Mouse (Mus musculus) adrenal gland, postnatal 14 days (tissue): ENCODE measurements around the gene Xpr1. TPM values are rescaled to one million over a fixed set of nuclear protein-coding genes. Genes with fewer than 3 reads are reported as not detected.
"Not testable (repeated sequence)": the region's sequence is repeated elsewhere in the genome, so short reads cannot be mapped to it uniquely, and the experiment has no call there.

Experiments
- DNase-seq: peaks from one replicate; pipeline ENCODE4 v3.0.0; 2021; ENCODE audit warnings: mixed read lengths
- total RNA-seq: library from RNA; stranded (reverse); gene quantifications from 2 replicates; pipeline ENCODE4 v1.2.3, GENCODE M21; 2021

The Xpr1 gene
- total RNA-seq, 1 experiment from 2014 or later, result 40.9 TPM

DNA sequence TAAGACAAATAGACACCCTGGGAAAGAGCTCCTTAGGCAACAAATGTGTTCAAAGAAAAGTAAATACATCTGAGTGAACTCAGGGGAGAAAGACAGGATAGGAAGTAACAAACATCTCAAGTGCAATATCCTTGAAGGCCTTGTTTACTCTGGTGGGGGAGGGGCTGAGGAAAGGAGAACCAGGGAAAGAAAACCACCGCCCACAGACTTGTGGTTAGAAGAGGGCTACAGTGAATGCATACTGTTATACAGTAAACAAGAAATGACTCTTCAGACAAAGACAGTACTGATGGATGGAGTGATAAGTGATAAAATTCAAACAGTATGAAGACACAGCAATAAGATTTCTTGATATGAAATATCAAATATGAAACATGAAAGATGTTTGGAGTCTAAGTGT is 95.0 kb downstream of the Xpr1 start:
- no peak for DNase-seq

DNA sequence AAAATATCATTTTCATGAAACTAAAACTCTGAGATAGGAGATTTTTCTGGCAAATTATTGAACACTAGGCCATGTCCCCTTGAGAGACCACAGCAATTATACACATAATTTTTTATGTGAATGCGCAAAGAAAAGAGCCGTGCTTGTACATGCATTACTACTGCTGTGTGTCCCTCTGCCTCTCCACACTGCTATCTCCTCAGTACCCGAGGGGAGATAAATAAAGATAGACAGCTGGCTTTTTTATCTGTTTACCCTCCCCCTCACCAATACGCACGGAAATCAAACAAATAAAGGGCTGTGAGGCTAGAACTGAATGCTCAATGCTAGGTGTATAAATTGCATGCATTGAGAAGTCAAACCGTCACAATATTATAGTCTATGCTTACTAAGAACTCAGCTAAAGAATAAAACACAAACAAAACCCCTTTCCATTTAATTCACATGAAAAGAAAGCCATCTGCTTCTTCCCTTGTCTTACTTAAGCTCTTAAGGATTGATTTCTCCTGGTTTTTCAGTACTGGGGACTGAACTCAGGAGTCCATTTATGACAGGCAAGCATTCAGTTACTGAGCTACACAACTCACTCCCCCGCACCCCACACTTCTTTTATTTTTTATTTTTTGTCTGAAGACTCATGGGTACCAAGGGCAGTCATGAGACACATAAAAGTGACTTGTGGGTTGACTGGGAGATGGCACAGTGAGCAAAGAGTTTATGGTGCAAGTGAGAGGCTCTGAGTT is 97.0 kb downstream of the Xpr1 start:
- no peak for DNase-seq

DNA sequence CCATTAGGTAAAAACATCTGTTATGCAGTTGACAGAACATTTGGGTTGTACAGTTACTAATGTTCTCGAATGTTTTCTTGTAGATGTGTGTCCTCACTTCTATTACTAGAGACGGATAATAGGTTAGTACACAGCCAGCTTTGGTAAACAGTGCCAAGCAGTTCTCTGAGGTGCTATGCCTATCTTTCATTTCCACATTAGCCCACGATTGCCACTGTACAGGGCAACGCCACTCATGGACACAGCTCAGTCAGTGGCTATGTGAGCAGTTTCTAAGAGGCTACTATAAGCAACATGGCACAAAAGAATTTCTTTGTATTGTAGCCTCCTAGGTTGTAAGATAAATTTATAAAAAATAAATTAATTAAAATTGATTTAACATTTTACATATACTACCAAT is 97.7 kb downstream of the Xpr1 start:
- no peak for DNase-seq

DNA sequence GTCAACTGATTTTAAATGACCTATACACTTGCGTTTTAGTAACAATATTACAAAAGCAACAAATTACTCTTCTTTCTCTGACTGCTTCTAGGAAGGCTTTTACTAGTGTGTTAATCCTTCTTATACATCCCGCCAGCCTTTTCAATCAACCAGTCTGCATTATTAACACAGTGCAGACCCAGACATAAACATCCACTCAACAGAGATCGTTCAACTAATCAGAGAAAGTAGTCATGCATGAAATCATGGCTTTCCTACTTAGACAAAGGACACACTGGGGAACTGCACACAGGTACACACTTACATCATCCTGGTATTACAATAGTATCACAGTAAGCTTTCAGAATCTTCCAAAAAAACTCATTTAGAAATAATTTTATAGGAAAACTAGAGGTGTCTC is 105.5 kb downstream of the Xpr1 start:
- no peak for DNase-seq

DNA sequence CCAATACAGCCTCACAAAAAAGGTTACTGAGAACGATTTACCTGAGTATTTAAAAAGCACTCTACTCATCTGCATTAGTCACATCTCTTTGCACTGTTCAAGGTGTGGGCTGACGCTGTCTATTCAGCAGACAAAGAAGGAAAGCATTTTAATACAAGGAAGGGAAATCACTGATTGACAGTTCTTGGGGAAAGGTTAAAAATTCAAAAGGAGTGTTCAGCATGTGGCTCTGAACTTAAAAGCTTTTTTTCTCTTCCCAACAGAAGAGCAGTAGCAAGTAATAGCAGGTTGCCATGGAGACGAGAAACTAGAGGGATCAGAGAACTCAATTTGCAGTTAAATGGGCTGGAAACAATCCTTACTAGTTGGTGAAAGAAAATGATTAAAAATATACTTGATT is 110.3 kb downstream of the Xpr1 start:
- no peak for DNase-seq

DNA sequence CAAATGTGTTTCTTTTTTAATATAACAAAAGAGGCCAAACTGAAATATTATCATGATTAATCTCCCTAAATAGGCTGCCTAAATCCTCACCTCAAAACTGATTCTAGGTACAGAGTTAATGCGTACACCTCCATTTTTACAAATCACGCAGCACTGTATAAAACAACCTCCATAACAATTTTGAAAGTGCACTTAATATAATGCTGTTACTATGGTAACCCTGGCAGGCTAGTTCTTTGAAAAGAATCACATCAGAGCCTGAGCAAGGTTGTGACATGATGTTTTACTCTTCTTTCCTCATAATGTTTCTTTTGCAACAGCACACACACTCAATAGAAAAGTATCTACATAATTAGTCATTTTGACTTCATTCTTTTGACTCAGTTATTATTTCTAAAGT is 113.8 kb downstream of the Xpr1 start:
- DNase-seq, result no peak

DNA sequence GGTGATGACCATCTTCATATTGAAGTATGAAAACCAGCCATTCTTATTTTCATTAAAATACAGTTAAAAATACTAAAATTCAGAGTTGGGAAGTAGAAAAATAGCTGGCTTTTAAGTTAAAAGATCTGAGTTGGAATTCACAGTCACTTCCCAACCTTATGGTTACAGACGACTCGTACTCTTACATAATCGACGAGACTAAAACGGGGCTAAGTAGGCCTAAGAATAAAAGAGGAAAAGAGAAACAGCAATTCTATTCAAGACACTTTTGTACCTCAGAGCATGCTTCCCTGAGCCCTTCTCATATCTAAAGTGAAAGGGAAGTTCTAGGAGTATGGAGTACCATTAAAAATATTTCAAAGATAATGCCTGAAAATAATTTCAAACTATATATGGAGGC is 119.6 kb downstream of the Xpr1 start:
- no peak for DNase-seq

DNA sequence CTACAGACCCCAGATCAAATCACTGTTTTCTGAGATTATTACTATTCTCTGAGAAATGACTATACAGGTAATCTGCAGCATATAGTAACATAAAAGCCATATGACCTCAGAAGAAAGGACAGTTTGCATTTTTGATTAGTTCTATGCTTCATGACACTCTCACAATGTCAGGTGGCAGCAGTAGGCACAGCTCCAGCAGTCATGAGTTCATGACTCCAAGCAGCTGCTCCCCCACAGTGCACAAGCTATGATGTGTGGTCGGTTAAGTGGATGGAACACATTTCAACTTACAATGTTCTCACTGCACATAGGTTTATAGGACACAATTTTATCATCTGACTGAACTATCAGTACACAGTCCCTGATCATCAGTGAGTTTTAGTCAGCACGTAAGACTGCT is 120.0 kb downstream of the Xpr1 start:
- no peak for DNase-seq

DNA sequence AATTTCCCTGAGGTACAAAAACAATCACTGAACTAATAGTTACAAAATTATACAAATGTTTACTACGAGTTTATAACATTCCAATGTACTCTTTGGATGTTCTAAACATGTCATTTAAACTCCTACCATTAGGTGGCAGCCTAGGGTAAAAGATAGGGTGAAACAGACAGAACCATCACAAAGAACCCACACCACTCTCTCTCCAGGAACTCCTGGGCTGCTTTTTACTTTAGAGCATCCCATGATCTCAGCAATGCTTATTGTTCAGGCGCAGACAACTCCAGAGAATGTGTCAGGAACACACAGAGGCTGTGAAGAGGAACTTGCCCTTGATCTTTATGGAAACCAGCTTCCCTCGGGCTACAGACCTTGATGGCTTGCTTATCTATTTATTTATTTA is 123.8 kb downstream of the Xpr1 start:
- DNase-seq, result peak; percentile 43

DNA sequence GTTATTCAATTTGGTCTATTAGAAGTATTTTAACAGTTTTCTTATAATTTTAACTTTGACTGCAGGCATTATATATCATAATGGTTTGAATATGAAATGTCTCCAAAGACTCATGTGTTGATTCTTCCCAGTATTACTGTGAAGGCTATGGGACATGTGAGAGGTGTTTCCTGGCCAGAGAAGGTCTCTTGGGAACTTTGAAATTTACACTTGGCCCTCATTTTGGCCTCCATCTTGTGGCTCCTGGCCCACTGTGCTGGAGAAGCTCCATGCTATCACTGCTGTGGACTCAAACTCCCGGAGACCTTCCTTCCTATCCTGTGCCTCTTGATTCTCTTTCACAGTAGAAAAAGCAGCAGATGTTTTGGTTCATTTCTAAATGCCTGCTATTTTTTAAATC is 127.8 kb downstream of the Xpr1 start:
- DNase-seq, result no peak

DNA sequence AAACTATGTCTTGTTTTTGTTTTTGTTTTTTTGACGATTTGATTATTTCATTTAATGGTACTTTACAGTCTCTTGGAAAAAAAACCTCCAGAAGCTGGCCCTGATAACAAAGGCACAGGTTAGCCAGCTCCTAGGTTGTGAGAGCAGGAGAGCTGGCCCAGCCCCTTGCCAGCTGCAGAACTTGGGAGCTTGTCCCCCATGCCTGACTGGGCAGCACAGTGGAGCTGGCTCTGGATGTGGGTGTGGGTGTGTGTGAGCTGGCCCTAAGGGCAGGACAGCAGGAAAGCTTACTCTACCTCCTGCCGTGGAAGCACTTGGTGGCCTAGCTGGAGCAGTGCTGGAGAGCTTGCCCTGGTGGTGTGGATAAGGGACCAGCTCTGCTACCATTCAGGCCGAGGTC is 129.2 kb downstream of the Xpr1 start:
- DNase-seq, result no peak

DNA sequence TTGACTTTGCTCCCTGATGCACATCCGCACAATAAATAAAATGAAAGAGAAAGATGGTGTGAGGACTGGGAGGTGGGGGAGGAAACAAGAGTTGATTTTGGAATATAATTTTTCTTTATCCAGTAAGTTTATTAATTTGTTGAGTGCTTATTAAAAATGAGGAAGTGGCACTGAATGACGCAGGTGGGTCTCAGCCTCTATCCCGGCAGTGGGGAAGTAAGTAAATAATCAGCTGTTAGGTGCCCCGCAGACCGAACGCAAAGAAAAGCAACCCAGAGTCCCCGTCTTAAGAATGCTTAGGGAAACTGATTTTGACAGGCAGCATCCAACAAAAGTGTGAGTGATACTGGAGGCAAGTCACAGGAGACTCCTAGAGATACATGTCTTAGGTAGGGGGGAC is 133.4 kb downstream of the Xpr1 start:
- DNase-seq, result no peak

DNA sequence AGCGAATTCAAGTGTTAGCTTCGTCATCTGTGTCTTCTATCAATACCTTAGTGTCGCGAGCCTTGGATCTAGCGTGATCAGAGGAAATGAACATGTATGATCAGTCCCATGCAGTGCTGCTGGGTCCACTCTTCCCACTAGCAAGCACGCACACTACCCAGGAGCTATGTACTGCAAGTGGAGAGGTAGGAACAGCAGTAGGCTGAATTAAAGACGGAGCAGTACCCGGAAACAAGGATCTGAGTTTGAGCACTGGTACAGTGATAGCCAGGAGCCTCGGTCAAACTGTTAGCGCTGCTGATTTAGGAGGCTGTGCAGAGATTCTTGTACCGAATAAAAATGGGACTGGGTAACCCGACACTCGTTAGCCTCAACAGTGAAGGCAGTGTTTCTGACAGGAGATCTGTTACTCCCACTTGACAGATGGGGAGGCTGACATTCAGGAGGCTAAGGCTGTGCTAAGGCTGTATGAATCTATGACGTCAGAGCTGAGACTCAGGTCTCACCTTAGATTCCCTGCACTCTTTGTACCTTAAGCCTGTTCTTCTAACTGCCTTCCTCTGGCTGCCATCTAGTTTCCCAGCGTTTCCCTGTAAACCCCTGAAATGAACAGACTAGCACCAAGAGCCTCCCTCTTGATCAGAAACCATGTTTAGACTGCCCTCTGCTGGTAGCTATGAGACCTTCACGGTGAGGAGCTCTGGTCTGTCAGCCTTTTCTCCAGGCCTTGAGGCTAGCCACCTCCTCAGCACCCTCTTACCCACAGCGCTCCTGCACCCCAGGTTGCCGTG is 136.0 kb downstream of the Xpr1 start:
- peak; percentile 83 for DNase-seq

DNA sequence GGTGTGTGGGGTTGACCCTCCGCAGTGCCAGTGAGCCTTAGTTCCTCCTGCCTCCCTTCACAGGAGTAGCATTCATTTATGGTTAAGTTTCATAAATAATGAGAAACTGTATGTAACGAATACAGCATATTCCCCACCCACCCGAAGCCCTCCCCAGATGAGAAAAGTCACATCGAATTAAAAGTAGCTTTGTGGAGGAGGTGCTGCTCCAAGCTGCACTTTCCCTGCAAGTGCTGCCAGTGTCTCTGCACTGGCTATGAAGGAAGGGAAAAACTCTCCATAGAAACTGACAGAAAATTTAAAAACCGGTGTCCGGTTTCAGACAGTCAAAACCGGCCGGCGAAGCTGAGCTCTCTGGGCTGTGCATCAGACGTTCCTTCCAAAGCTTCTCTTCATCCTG is 136.9 kb downstream of the Xpr1 start:
- no peak for DNase-seq

DNA sequence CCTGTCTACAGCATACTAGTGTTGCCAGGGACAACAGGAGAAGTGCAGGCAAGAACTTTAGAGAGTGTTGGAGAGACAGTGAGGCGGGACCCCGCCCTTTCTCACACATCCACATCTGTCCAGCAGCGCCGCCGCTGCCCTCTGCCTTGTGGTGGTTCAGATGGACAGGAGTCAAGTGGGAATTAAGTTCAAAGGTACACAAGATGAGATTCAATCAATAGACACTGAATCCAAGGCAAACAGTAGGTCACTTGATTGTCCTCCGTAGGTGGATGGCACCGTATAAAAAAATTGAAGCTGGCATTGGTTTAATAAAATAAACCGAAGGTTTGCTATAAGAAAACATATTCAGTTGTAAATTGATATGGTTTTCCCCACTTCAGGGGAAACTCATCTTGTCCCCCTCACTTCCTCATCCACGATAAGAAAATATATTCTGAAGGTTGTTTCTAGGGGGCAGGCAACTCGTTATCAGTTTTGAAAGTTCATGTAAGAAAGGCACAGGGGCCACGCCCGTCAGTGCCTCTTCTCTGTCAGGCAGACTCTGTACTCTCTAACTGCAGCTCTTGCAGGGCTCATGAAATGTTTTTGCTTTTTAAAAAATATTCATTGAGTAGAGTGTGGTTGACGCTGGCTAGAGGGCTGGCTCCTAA is 140.7 kb downstream of the Xpr1 start:
- DNase-seq, result no peak

DNA sequence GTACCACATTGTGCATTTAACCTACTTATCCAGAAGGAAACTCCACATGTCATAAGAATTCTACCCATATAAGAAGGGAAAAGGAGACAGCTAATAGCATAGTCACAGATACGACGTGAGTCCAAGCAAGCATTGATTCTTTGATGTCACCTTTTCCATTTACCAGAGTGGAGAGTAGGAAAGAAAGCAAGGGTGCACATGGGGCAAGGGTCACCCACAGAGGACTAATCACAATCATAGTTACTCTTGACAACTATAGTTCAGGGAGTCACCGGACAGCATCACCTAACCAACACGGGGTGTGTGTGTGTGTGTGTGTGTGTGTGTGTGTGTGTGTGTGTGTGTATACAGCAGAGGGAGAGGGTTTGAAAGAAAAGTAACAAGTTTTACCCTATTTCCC is 141.4 kb downstream of the Xpr1 start:
- DNase-seq, result no peak

DNA sequence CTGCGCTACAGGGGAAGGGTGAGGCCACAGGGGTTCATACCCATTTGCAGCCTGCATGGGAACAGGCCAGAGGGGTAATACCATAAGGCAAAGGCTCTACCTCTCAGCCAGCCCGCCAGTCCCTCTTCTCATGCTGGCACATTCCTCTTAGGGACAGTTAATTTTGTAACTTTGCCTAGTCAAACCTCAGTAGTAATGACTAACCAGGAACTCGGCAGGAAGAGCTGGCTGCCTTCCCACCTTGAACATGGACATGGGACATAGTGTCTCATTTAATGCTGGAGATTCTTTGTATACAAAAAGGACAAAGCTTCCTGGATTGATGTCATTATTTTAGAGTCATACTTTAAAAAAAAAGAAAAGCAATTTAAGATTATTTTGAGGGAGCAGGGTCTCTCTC is 142.2 kb downstream of the Xpr1 start:
- DNase-seq, result peak; percentile 67

DNA sequence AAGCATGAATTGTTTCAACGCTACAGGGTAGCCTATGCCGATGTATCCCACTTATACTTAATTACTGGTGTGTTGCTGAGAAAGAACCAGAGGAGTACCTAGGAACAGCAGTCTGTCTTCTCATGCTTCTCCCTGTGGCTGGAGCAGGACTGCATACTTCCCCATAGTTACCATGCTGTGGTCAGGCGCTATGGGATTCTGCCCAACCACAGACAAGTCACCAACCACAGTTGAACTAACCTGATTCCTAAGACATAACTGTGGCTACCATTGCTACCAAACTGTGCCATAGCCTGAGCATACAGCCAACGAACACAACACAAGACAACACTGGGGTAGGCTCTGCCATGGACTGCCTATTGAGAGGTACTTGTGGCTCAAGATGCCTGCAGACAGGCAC is 144.3 kb downstream of the Xpr1 start:
- DNase-seq, result no peak

DNA sequence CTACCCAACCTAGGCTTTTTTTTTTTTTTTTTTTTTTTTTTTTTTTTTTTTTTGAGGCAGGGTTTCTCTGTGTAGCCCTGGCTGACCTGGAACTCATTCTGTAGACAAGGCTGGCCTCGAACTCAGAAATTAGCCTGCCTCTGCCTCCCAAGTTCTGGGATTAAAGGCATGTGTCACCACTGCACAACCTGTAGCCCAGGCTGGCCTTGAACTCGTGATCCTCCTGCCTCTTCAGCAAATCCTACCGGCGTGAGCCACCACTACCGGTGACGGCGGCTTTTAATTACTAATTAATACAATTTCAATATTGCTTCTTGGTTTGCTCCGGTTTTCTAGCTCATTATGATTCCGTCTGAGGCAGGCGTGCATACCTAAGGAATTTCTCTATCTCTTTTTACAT is 154.7 kb downstream of the Xpr1 start:
- not testable (repeated sequence) for DNase-seq

DNA sequence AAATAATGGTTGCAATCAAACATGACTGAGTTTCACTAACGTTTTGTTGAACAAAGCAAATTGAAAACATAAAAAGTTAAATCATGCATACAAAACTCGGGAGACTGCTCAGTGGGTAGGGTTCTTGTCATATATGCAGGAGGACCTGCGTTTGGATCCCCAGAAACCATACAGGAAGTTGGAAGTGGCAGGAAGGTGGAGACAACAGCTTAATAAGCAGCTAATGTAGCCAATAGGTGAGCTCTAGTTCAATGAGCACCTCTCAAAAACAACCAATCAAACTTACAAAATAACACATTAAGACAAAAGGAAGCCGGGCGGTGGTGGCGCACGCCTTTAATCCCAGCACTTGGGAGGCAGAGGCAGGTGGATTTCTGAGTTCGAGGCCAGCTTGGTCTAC is 162.9 kb downstream of the Xpr1 start:
- DNase-seq, result no peak

DNA sequence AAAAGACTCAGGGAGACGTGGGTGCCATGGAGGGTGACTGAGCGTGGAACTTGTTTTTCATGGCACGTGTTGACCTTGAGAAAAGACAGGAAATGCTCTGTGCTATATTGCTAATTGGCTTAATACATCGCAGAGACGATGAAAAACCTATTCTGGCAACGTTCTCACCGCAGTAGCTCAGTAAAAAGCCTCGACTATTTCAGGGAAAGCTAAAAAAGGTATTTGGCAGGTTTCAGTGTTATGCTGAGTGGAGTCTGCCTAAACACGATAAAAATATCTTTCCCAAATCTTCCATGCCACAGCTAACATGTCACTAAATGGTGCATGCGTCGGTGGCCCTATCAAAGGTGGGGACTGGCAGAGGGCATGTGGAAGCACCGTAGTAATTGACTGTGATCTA is 164.1 kb downstream of the Xpr1 start:
- DNase-seq, result no peak

DNA sequence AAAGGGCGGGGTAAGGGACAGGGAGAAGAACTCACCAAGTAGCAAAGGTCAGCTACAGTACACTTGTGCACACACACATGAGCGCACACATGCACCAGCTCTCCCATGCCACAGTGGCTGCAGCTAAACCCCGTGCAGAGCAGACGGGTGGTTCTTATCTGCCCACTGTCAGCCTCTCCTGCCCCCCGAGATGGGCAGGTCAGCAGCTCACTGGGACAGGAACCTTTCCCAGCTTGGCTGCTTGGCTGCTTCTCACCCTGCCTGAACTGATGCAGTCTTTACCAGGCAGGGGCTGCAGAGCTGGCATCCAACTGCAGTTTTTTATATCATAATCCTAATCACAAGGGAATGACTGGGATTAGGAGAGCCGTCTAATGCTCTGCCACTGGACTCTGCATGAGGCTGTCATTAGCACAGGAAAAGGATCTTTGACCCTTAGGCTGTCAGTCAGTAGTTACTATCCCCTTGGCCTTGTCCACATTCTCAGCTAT is 164.5 kb downstream of the Xpr1 start:
- DNase-seq, result no peak

DNA sequence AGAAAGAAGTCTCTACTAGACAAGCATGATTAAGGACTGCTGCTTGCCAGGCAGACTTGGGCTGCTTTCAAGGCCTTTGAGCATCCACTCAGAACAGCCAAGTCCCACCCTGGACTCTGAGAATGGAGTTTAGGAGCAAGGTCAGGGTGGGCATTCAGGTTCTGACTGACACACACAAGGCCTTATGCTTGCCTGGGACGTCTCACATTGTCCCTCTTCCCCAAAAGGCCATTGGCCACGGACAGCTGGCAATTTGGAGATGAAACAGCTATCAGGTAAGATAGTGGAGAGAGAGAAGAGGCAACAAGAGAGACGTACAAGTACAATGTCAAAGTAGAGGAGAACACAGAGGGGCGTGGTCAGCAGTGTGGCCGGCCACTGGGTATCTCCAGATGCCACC is 165.6 kb downstream of the Xpr1 start:
- DNase-seq, result no peak
